Mouse (Mus musculus): ENCODE measurements around the gene E330034G19Rik. TPM values are rescaled to one million over a fixed set of nuclear protein-coding genes. Genes with fewer than 3 reads are reported as not detected.

The E330034G19Rik gene
- not detected in 2 replicates for polyA plus RNA-seq (2015; fragmentation: Nextera tagmentation; extraction: Ambion mirVana)

DNA sequence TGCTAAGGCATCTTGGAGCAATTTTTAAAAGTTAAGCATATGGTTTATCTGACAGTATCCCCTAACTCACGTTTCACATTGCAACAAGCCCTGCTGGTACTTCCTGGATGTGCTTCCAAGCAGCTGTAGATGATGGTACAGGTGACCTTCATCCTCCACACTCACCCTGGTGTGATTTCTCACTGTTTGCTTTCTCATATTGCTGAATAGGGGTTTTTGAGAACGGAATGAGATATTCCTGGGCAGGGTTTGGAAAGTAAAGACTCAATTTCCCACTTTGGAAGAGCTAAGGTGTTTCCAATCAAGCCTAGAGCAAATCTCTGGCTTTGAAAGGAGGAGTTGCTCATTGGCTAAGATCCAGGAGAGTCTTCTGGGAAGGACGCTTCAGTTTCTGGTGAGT, at the start of gene E330034G19Rik:
Gene E330034G19Rik (plus strand): TSS at position 301 of the 400 bp plus-strand sequence.
- no peak within 1 kb of the TSS for H3K4me2 ChIP-seq (ENCODE audit: low read depth, low read length)
- H3K36me3 ChIP-seq (ENCODE audit: control insufficient read depth, insufficient read depth), result no peaks in the 10 kb centered on the region
- 25% methylated on average over 3 of the region's 3 CpGs for WGBS (ENCODE audit: insufficient replicate concordance)
- no peak for ATAC-seq (ENCODE audit: low read depth)
- H3K27ac ChIP-seq (ENCODE audit: low read length), result no peak within 1 kb of the TSS
- H3K9ac ChIP-seq (ENCODE audit: low read depth, low read length), result no peak within 1 kb of the TSS
- no peaks in the 10 kb centered on the region for H3K27me3 ChIP-seq (ENCODE audit: control insufficient read depth, insufficient read depth, low read depth, low read length)
- H3K4me3 ChIP-seq (ENCODE audit: low read depth, low read length), result no peak within 1 kb of the TSS
- no peaks in the 10 kb centered on the region for H3K9me3 ChIP-seq (replicated peaks; ENCODE audit: control insufficient read depth, low read length)
- H3K4me1 ChIP-seq (ENCODE audit: control insufficient read depth, low read depth, low read length), result no peaks in the 10 kb centered on the region

DNA sequence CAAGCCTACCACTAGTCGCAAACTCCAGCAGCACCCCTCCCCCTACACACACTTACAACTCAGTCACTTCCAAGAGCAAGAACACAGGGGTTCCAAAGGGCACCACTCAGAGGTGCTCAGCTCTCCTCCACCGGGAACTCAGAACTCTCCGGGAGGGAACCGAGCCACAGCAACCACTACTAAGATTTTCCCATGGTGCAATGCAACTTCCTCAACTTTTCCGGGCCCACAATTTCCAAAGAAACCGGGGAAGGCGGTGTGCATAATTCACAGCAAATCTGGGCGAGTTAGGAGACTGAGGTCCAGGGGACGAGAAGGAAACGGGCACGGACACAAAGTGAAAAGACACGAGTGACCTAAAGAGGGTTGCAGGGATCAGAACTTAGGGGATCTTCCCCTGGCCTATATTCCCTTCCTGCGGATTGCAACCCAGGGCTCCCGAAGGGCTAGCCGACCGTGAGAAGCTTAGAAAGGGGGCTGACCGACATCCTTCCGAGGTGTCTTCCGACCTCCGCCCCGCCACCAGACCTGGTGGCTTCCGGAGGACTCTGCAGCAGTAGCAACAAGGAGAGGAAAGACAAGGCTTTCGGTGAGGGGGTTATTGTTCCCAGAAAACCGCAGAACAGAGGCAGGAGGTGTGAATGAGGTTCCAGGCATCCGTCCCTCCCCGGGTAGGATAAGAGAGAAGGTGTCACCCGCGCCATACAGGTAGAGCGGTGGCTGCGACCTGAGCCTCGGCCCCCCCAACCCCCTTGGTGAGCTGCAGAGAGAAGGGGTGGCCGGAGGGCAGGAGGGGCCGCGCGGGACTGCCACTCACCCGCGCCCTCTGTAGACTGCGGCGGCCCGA, 48.5 kb upstream of the E330034G19Rik start:
- H3K27me3 ChIP-seq (ENCODE audit: control insufficient read depth, insufficient read depth, low read depth, low read length), result peaks cover 54% of the 10 kb centered on the region
- WGBS (ENCODE audit: insufficient replicate concordance), result 2% methylated on average over 38 of the region's 40 CpGs

DNA sequence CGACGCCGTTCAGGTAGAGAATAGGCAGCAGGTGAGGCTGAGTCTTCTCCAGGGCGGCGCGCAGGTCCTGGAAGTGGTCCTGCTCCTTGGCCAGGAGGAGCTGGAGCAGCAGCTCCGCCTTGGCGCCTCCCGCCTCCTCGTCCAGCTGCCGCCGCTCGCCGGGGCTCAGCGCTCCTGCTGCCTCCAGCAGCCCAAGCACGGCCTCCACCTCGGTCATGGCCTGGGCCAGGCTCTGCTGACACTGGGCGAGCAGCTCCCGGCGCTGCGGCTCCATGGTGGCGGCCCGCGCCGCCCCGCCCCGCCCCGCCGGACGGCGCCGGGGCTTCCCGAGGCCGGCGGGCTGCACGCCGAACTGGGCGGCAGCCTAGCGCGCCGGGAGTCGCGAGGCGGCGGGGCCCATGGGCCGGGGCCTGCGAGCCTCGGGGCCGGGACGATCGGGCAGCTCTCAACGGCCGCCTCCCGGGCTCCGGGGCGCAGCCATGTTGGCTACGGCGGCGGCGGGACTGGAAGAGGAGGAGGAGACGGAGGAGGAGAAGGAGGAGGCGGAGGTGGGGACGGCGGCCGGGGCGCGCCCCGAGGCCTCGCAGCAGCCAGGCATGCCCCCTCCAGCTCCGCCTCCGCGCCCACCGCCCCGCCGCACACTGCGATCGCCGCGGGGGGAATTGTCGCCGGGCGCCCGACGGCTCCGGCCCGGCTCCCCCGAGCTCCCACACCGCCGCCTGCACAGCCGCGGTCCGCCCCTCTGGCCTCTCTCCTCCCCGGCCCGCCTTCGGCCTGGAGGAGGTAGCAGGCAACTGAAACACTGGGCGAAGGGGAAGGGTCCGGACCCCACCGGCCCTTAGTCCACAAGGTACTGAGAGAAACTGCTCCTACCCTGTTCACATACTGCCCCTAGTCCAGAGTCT, 47.6 kb upstream of the E330034G19Rik start, which contains the start of gene Dlg5:
Gene Dlg5 (minus strand): TSS at position 744 of the 905 bp plus-strand sequence.
- ATAC-seq (ENCODE audit: low read depth), result peak; percentile 76
- under 1% methylated on average over 65 of the region's 98 CpGs for WGBS (ENCODE audit: insufficient replicate concordance)
- Histone ChIP-seq H3K4me2 (ENCODE audit: low read depth, low read length) (peak within 1 kb of the TSS; percentile 55), H3K27me3 (ENCODE audit: control insufficient read depth, insufficient read depth, low read depth, low read length) (peaks cover 54% of the 10 kb centered on the region), H3K9ac (ENCODE audit: low read depth, low read length) (peak within 1 kb of the TSS; percentile 58), H3K36me3 (ENCODE audit: control insufficient read depth, insufficient read depth) (no peaks in the 10 kb centered on the region), H3K4me3 (ENCODE audit: low read depth, low read length) (peak within 1 kb of the TSS; percentile 61), H3K4me1 (ENCODE audit: control insufficient read depth, low read depth, low read length) (no peaks in the 10 kb centered on the region), H3K9me3 (replicated peaks; ENCODE audit: control insufficient read depth, low read length) (no peaks in the 10 kb centered on the region), H3K27ac (ENCODE audit: low read length) (no peak within 1 kb of the TSS; the same call in 1 of the 2 replicates)

More for the DNA sequence above, 48.5 kb upstream of the E330034G19Rik start:
- ATAC-seq (ENCODE audit: low read depth), result peak; percentile 41
- Histone ChIP-seq H3K27ac (ENCODE audit: low read length) (no peak overlapping the region), H3K9ac (ENCODE audit: low read depth, low read length) (peak overlapping the region; percentile 58; the same call in 1 of the 2 replicates), H3K4me2 (ENCODE audit: low read depth, low read length) (peak overlapping the region; percentile 55), H3K9me3 (replicated peaks; ENCODE audit: control insufficient read depth, low read length) (no peaks in the 10 kb centered on the region), H3K4me3 (ENCODE audit: low read depth, low read length) (peak overlapping the region; percentile 61), H3K4me1 (ENCODE audit: control insufficient read depth, low read depth, low read length) (no peaks in the 10 kb centered on the region), H3K36me3 (ENCODE audit: control insufficient read depth, insufficient read depth) (no peaks in the 10 kb centered on the region)

DNA sequence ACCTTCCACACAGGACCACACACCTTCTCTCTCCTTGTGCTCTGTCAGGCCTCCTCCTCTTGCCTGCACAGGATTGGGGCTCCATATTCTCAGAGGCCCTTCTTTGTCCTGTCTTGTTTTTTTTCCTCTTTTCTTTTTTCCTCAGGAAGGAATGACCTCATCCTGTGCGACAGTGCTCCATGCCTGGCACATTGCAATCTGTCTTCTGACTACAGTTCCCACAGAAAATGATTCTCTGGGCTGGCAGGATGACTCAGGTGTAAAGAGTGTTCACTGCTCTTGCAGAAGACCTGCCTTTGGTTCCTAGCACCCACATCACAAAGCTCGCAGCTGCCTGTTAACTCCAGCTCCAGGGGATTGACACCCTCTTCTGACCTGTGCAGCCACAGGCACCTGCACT, 43.1 kb upstream of the E330034G19Rik start:
- H3K9me3 ChIP-seq (replicated peaks; ENCODE audit: control insufficient read depth, low read length), result no peaks in the 10 kb centered on the region
- no peak overlapping the region for H3K27ac ChIP-seq (ENCODE audit: low read length)
- ATAC-seq (ENCODE audit: low read depth), result no peak
- H3K4me1 ChIP-seq (ENCODE audit: control insufficient read depth, low read depth, low read length), result no peaks in the 10 kb centered on the region
- H3K27me3 ChIP-seq (ENCODE audit: control insufficient read depth, insufficient read depth, low read depth, low read length), result peaks cover 29% of the 10 kb centered on the region
- no peak overlapping the region for H3K4me2 ChIP-seq (ENCODE audit: low read depth, low read length)
- 24% methylated on average over 2 of the region's 2 CpGs for WGBS (ENCODE audit: insufficient replicate concordance)
- no peak overlapping the region for H3K9ac ChIP-seq (ENCODE audit: low read depth, low read length)
- H3K36me3 ChIP-seq (ENCODE audit: control insufficient read depth, insufficient read depth), result no peaks in the 10 kb centered on the region
- H3K4me3 ChIP-seq (ENCODE audit: low read depth, low read length), result no peak overlapping the region

DNA sequence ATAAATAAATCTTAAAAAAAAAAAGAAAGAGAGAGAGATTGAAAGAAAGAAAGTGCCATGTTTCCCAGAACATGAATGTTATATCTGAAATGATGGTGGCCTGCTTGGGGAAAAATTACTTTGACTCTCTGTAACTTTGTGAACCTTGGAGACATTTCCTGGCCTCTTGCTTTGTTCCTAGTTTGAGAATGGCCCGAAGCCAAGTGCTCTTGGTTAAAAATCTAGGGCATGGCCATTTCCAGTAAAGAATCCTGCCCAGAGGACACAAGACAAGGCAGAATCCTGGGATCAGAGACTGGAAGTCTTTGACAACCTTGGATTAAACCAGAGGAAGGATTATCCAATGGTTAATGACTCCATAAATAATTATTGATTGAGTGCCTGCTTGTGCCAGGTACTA, 41.7 kb upstream of the E330034G19Rik start:
- no peak overlapping the region for H3K4me3 ChIP-seq (ENCODE audit: low read depth, low read length)
- no peak overlapping the region for H3K27ac ChIP-seq (ENCODE audit: low read length)
- no peak overlapping the region for H3K4me2 ChIP-seq (ENCODE audit: low read depth, low read length)
- H3K36me3 ChIP-seq (ENCODE audit: control insufficient read depth, insufficient read depth), result no peaks in the 10 kb centered on the region
- no peak for ATAC-seq (ENCODE audit: low read depth)
- no peak overlapping the region for H3K9ac ChIP-seq (ENCODE audit: low read depth, low read length)
- H3K9me3 ChIP-seq (replicated peaks; ENCODE audit: control insufficient read depth, low read length), result no peaks in the 10 kb centered on the region
- H3K4me1 ChIP-seq (ENCODE audit: control insufficient read depth, low read depth, low read length), result no peaks in the 10 kb centered on the region
- peaks cover 16% of the 10 kb centered on the region for H3K27me3 ChIP-seq (ENCODE audit: control insufficient read depth, insufficient read depth, low read depth, low read length)
- WGBS (ENCODE audit: insufficient replicate concordance), result 49% methylated on average over 1 of the region's 1 CpGs

DNA sequence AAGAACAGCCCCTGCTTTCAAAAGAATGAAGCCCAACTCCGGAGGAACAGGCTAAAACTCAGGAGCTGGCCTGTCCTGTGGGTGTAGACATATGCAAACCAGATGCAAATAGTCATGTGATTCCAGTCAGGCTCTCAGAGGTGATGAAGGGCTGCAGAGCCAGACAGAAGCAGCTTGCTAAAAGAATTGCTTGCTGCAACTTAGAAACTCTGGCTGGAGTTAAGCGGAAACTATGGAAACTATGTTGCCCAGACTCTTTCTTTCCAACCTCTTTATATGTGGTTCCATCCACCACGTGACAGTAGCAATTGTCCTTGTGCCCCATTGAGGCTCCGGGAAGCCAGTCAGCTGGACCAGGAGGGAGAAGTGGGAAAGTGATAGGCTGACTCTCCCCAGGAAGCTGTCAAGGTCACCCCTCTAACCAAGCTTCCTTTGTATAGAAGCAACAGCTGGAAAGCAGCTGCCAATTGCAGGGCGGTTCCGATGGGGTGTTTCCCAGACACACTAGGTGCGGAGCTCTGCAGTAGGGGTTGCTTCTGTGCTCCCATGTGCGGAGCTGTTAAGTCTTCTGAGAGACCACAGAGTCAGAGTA, 39.3 kb upstream of the E330034G19Rik start:
- H3K9me3 ChIP-seq (replicated peaks; ENCODE audit: control insufficient read depth, low read length), result no peaks in the 10 kb centered on the region
- ATAC-seq (ENCODE audit: low read depth), result peak; percentile 41; the same call in 1 of the 2 replicates
- 8% methylated on average over 8 of the region's 8 CpGs for WGBS (ENCODE audit: insufficient replicate concordance)
- no peak overlapping the region for H3K4me2 ChIP-seq (ENCODE audit: low read depth, low read length)
- H3K27me3 ChIP-seq (ENCODE audit: control insufficient read depth, insufficient read depth, low read depth, low read length), result no peaks in the 10 kb centered on the region; the same call in none of the 2 replicates
- H3K4me1 ChIP-seq (ENCODE audit: control insufficient read depth, low read depth, low read length), result no peaks in the 10 kb centered on the region
- H3K27ac ChIP-seq (ENCODE audit: low read length), result no peak overlapping the region
- H3K4me3 ChIP-seq (ENCODE audit: low read depth, low read length), result no peak overlapping the region
- H3K36me3 ChIP-seq (ENCODE audit: control insufficient read depth, insufficient read depth), result no peaks in the 10 kb centered on the region
- H3K9ac ChIP-seq (ENCODE audit: low read depth, low read length), result no peak overlapping the region

DNA sequence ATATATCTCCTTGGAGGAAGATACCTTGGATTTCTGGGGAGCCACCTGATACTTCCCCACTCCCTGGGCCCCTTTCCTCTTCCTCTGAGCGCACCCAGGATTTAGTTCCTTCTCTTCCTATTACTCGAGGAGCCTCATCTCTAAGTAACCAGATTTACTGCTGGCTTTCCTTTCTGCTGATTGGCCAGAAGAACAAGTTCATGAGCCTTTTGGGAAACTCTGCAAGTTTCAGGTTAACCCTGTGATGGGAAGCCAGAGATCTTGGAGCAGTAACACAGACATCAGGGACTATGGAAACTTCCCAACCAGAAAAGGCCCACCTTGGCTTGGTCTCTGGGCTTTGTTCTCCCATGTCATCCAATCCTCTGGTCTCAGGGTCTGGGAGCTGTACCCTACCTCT, 37.1 kb upstream of the E330034G19Rik start:
- Histone ChIP-seq H3K4me3 (ENCODE audit: low read depth, low read length) (no peak overlapping the region), H3K36me3 (ENCODE audit: control insufficient read depth, insufficient read depth) (no peaks in the 10 kb centered on the region), H3K4me1 (ENCODE audit: control insufficient read depth, low read depth, low read length) (no peaks in the 10 kb centered on the region), H3K9me3 (replicated peaks; ENCODE audit: control insufficient read depth, low read length) (no peaks in the 10 kb centered on the region), H3K9ac (ENCODE audit: low read depth, low read length) (no peak overlapping the region), H3K27ac (ENCODE audit: low read length) (no peak overlapping the region), H3K27me3 (ENCODE audit: control insufficient read depth, insufficient read depth, low read depth, low read length) (no peaks in the 10 kb centered on the region; the same call in none of the 2 replicates), H3K4me2 (ENCODE audit: low read depth, low read length) (no peak overlapping the region)
- WGBS (ENCODE audit: insufficient replicate concordance), result 21% methylated on average over 2 of the region's 2 CpGs
- no peak for ATAC-seq (ENCODE audit: low read depth)

DNA sequence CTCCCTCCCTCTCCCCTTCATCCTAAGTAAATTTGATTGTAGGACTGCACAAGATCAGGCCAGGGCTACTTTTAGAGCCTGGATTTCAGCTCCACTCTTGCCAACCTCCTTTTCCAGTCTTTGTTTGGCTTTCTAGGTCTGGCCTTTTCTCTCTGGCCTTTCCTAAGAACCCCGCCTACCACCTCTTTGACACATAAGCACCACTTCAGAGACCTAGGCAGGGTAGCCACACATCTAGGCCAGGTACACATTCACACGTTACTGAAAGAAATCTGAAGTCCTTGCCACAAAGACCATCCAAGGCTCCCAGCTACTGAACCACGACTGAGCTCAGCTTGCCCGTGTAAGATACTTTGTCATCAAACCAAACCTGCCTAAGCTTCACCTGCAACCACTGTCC, 32.6 kb upstream of the E330034G19Rik start:
- no peak overlapping the region for H3K9ac ChIP-seq (ENCODE audit: low read depth, low read length)
- H3K4me3 ChIP-seq (ENCODE audit: low read depth, low read length), result no peak overlapping the region
- no peaks in the 10 kb centered on the region for H3K4me1 ChIP-seq (ENCODE audit: control insufficient read depth, low read depth, low read length)
- H3K4me2 ChIP-seq (ENCODE audit: low read depth, low read length), result no peak overlapping the region
- H3K36me3 ChIP-seq (ENCODE audit: control insufficient read depth, insufficient read depth), result no peaks in the 10 kb centered on the region
- ATAC-seq (ENCODE audit: low read depth), result no peak
- H3K27me3 ChIP-seq (ENCODE audit: control insufficient read depth, insufficient read depth, low read depth, low read length), result no peaks in the 10 kb centered on the region; the same call in 1 of the 2 replicates
- WGBS (ENCODE audit: insufficient replicate concordance), result 40% methylated on average over 4 of the region's 4 CpGs
- H3K27ac ChIP-seq (ENCODE audit: low read length), result no peak overlapping the region
- no peaks in the 10 kb centered on the region for H3K9me3 ChIP-seq (replicated peaks; ENCODE audit: control insufficient read depth, low read length)

All from liver, embryonic 16.5 days (tissue).